Mouse (Mus musculus) G1E (cell line): Measurements from ENCODE around the gene Retreg3. TPM values are rescaled to one million over a fixed set of nuclear protein-coding genes. Genes with fewer than 3 reads are reported as not detected.

Experiments
- ATAC-seq: 2 replicates; pipeline ENCODE4 v1.8.0; 2016; ENCODE audit warnings: mild to moderate bottlenecking; ENCODE audit not compliant: insufficient number of reproducible peaks, poor library complexity, low FRiP score, severe bottlenecking; ENCODE audit errors: extremely low read depth
- DNase-seq: peaks from one replicate; pipeline ENCODE4 v3.0.0; 2012; ENCODE audit warnings: low spot score
- H3K27me3 ChIP-seq: 2 replicates; pipeline ENCODE4 v1.6.1; 2012; ENCODE audit warnings: mild to moderate bottlenecking, low read length, inconsistent platforms; ENCODE audit not compliant: insufficient read depth
- H3K36me3 ChIP-seq: replicated peaks from 2 replicates; pipeline ENCODE3; 2012; ENCODE audit warnings: mild to moderate bottlenecking, inconsistent platforms
- H3K4me1 ChIP-seq: 2 replicates; pipeline ENCODE4 v1.6.1; 2012; ENCODE audit warnings: low read depth, low read length, inconsistent platforms, mixed read lengths; ENCODE audit not compliant: insufficient read depth
- H3K4me3 ChIP-seq: 2 replicates; pipeline ENCODE4 v1.5.1; 2012; ENCODE audit warnings: low read depth, mild to moderate bottlenecking, inconsistent platforms, low read length, moderate library complexity, mixed read lengths
- H3K9me3 ChIP-seq: replicated peaks from 2 replicates; pipeline ENCODE4 v1.6.1; 2012; ENCODE audit warnings: inconsistent platforms
- CTCF ChIP-seq: IDR thresholded peaks from 2 replicates; pipeline ENCODE4 v1.5.1; 2012; ENCODE audit warnings: low read depth, low read length, inconsistent platforms, mixed read lengths
- GATA1 ChIP-seq: IDR thresholded peaks from 2 replicates; pipeline ENCODE4 v1.6.1; 2012; ENCODE audit warnings: borderline replicate concordance, low read length, inconsistent platforms, mixed read lengths
- GATA2 ChIP-seq: IDR thresholded peaks from 2 replicates; pipeline ENCODE4 v1.6.1; 2012; ENCODE audit warnings: low read depth, low read length, inconsistent platforms, borderline replicate concordance
- POLR2AphosphoS5 ChIP-seq: IDR thresholded peaks from 2 replicates; pipeline ENCODE4 v1.6.1; 2012; ENCODE audit warnings: low read depth, low read length, inconsistent platforms; ENCODE audit not compliant: insufficient replicate concordance
- TAL1 ChIP-seq: conservative IDR thresholded peaks from 2 replicates; pipeline ENCODE4 v1.6.1; 2012; ENCODE audit warnings: low read depth, low read length, inconsistent platforms, mixed read lengths
- polyA plus RNA-seq: library from polyadenylated mRNA; stranded (reverse); fragments of >175 nt; gene quantifications from 2 replicates; pipeline ENCODE4 v1.2.3, GENCODE M21; 2012
- total RNA-seq, 2 experiments: library from RNA; stranded (forward) in 1 of 2; stranded (reverse) in 1 of 2; fragments of 200-1000 nt in 1 of 2; fragments of >200 nt in 1 of 2; fragmentation: Nextera tagmentation in 1 of 2; gene quantifications; 2 replicates each; pipeline ENCODE4 v1.2.3; 2014 to 2017

Gene Retreg3
- total and polyA plus RNA-seq, 3 experiments, result 9.4 to 43.2 (median 13.4) TPM

DNA sequence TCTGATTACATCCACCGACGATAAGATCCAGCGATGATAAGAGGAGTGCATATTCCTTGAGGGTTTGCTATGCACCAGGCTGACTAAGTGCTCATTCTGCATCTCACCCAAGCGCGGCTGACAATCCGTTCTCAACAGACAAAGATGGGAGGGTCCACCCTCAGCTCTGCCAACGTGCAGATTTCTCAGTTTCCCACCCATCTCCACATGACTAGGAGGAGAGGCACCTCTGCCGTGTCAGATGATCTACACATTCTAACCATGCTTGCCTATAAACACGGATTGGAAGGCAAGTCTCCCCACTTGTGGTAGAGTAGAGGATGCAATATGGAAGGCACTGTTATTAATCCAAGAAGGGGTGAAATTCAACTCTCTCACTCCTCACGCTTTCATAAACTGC lies 29.1 kb upstream of the Retreg3 start:
- Histone ChIP-seq H3K36me3 (no peaks in the 10 kb centered on the region), H3K9me3 (no peaks in the 10 kb centered on the region), H3K4me3 (no peak overlapping the region), H3K4me1 (peaks cover 8% of the 10 kb centered on the region; the same call in 1 of the 2 replicates), H3K27me3 (peaks cover 25% of the 10 kb centered on the region)
- ATAC-seq (no peak), DNase-seq (no peak)
- TF ChIP-seq POLR2AphosphoS5, result no peak
- no peak for TF ChIP-seq GATA1
- TF ChIP-seq TAL1, result no peak
- no peak for TF ChIP-seq CTCF
- TF ChIP-seq GATA2, result no peak

DNA sequence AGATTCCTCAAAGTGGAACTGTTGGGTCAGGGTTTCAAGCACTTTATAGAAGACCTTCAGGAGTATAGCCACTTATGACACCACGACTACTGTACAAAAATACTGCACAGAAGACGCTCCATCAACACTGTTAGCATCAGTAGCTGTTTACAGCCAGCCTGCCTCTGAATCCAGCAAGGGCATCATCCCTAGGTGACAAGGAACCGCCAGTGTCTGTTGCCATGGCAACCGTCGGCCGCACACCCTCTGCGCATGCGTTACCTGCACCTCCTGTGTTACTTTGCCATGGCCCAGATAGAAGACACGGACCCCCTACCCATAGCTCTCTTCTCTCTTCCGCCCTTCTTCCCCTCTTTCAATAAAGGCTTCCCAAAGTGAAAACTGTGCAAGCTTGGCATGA lies 26.7 kb upstream of the Retreg3 start:
- no peak overlapping the region for H3K4me3 ChIP-seq
- H3K36me3 ChIP-seq, result no peaks in the 10 kb centered on the region
- H3K27me3 ChIP-seq, result peaks cover 29% of the 10 kb centered on the region
- no peak for TF ChIP-seq GATA1
- no peak for TF ChIP-seq CTCF
- TF ChIP-seq GATA2, result no peak
- TF ChIP-seq TAL1, result no peak
- TF ChIP-seq POLR2AphosphoS5, result no peak
- DNase-seq, result no peak
- no peaks in the 10 kb centered on the region for H3K9me3 ChIP-seq
- peaks cover 8% of the 10 kb centered on the region for H3K4me1 ChIP-seq
- ATAC-seq, result no peak

DNA sequence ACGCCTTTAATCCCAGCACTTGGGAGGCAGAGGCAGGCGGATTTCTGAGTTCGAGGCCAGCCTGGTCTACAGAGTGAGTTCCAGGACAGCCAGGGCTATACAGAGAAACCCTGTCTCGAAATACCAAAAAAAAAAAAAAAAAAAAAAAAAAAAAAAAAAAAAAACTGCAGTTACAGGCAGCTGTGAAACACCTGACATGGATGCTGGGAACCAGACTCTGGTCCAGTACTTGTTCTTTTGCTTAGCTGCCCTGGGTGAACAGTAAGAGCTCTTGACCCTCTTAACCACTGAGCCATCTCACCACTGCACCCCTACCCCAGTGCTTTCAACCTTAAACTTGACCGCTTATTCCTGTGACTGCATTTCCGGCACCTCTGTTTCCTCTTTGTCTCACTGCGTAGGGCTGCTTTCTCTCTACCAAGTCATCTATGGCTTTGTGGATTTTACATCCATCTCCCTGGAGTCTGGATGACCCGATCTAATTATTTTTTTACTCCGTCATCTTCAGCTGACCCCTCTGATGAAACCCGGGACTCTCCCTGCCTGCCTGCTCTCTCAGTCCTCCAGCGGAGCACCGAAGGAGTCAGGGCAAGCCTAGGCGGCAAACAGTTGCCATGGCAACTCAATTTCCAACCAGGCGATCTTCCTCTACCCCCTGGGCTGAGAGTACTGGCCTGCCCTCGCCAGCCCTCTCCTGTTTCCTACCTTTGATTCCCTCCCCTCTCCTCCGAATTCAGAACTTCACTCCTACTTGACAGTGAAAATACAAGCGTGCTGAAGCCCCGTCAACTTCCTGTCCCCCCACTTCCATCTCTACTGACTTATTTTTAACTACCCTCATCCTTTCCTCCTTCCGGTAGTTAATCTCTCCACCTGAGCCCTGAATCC lies 23.9 kb upstream of the Retreg3 start:
- Histone ChIP-seq H3K4me3 (no peak overlapping the region), H3K4me1 (peaks cover 5% of the 10 kb centered on the region), H3K27me3 (peaks cover 31% of the 10 kb centered on the region), H3K36me3 (no peaks in the 10 kb centered on the region), H3K9me3 (no peaks in the 10 kb centered on the region)
- TF ChIP-seq TAL1 (no peak), CTCF (no peak), GATA2 (no peak), POLR2AphosphoS5 (no peak), GATA1 (no peak)
- no peak for ATAC-seq
- DNase-seq, result no peak

GRCm38 (mm10) chr11:101142215-101142967 lies 22.7 kb upstream of the Retreg3 start:
- Histone ChIP-seq H3K36me3 (no peaks in the 10 kb centered on the region), H3K4me3 (no peak overlapping the region), H3K27me3 (peaks cover 31% of the 10 kb centered on the region), H3K4me1 (peaks cover 8% of the 10 kb centered on the region), H3K9me3 (no peaks in the 10 kb centered on the region)
- ATAC-seq, result no peak
- DNase-seq, result no peak
- no peak for TF ChIP-seq GATA2
- TF ChIP-seq POLR2AphosphoS5, result no peak
- TF ChIP-seq TAL1, result no peak
- no peak for TF ChIP-seq GATA1

DNA sequence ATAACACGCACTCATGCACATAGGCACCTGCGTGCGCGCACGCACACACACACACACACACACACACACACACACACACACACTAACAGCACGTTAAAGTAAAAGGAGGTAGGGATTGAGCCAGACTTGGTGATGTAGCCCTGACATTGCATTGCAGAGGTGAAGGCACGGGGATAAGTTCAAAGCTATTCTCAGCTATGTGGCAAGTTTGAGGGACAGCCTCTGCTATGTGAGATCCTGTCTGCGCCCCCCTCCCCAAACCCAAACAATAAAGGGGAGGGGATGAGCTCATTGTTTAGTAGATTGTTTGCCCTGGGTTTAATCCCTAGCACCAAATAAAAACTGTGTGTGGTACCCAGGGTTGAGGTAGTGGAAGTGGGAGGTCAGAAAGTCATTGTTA lies 21.4 kb upstream of the Retreg3 start:
- Histone ChIP-seq H3K4me3 (no peak overlapping the region), H3K36me3 (no peaks in the 10 kb centered on the region), H3K4me1 (peaks cover 8% of the 10 kb centered on the region), H3K9me3 (no peaks in the 10 kb centered on the region), H3K27me3 (peaks cover 30% of the 10 kb centered on the region)
- TF ChIP-seq TAL1 (no peak), POLR2AphosphoS5 (no peak), CTCF (no peak), GATA1 (no peak), GATA2 (no peak)
- DNase-seq (no peak), ATAC-seq (no peak)

GRCm38 (mm10) chr11:101140164-101140819 lies 20.6 kb upstream of the Retreg3 start:
- Histone ChIP-seq H3K27me3 (peaks cover 34% of the 10 kb centered on the region), H3K4me3 (no peak overlapping the region), H3K36me3 (no peaks in the 10 kb centered on the region), H3K4me1 (peaks cover 8% of the 10 kb centered on the region), H3K9me3 (no peaks in the 10 kb centered on the region)
- DNase-seq, result no peak
- ATAC-seq, result no peak
- TF ChIP-seq TAL1 (no peak), POLR2AphosphoS5 (no peak), GATA2 (no peak), GATA1 (no peak), CTCF (no peak)
